Mouse (Mus musculus): ENCODE results near the gene Slc38a10.

Gene Slc38a10

DNA sequence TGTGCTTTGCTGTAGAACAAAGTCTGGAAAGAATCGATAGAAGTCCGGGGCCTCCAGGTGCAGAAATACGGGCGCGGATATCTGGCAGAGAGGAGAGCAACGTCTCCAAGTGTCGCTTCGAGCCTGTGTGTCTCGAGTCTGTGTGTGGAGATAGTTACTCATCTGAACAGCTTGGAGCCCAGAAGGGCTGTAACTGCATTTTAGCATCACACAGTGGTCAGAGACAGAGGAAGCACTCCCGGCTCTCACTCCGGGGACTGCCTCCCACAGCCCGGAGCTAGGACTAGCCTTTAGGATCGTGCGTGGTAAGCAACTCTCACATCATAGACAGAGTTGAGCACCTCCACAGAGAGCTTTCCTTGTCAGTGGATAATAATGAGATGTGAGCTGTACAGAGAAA, 22.1 kb upstream of the Slc38a10 start:
- no peak for DNase-seq

DNA sequence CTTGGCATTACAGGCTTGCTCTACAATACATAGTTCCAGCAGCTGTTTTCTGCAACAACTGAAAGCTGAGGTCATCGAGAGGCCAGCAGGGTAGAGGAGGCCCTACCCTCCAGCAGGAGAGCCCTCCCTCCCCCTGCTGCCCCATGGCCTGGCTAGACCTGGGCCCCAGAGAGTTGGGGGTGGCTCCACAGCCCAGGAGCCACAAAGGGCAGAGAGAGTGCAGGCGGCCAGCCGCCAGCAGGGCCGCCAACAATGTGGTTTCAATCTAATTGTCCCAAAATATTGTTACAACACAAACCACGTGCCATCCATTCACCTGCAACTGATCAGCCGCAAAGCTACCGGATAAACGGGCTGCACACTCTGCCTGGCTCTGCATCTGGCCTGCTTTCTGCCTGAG, 20.0 kb upstream of the Slc38a10 start:
- no peak for DNase-seq

GRCm38 (mm10) chr11:120169208-120169992, 18.3 kb upstream of the Slc38a10 start:
- peak; percentile 82 for DNase-seq

- no peak for DNase-seq
These were observed 17.4 kb upstream of the Slc38a10 start for GRCm38 (mm10) chr11:120168516-120168915.

DNA sequence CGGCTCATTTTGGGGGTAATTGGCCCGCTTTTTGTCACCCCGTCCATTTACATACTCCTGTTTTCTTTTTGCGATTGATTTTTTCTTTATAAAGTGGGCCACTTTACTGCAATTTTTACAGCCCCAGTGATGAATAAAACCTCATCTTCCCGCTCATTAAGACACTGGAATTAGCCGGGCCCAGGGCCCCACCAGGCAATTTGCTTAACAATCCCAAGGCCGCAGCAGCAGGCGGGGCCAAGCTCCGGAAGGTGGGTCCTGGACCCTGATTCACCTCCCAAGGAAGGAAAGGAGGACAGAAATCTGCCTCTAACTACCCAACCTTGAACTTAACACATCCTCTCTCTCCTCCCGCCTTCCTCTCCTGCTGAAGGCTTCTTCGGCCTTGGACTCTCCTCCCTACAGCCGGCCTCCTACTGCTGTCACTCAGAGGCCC, 16.8 kb upstream of the Slc38a10 start:
- no peak for DNase-seq

DNA sequence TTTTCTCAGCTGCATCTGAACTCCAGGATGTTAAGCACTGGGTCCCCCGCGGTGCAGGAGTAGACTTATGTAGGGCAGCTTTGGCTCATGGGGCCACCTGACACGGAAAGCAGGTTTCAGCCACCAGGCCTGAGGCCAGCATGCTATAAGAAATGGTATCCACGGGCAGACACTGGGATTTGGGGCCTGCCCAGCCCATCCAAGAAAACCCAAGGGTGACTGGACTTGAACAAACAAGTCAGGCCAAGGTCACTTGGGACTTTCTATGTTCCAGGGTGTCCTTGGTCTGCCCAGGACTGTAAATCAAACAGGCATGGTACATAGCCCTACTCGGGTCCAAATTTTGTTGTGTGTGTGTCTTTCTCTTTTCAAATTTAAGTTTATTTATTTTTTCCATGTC, 15.9 kb upstream of the Slc38a10 start:
- DNase-seq = no peak

DNA sequence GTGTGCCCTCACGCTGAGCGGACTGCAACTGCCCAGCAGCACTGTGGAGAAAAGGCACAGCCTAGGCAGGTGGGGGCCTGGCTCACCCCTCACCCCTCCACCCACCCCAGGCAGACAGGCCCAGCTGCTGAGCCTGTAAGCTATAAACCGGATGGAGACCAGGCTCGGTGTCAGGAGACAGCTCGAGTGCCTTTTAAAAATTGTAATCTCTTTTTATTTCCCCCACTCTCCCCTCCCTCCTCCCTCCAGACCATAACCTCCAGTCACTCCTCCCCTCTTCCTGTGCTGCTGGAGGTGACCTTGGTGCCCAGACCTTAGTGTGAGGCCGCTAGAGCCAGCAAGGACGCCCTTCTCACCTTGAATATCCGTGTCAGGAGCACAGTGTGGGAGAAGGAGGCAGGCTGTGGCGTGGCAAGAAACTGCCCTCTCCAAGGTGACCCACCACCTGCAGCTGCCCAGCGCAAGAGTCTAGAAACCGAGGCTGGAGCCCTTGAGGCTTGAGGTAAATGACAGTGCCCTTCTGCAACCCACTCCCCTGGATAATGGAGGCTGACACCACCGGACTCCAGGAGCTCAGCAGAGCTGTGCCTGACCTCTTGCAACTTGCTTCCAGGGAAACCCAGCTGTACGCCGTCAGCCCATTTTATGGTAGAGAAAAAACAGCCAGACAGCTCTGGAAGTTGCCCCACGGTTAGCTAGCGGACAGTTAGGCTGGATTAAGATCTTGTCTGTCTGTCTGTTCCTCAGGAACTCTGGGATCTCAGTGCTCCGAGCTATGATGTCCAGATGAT, 13.5 kb upstream of the Slc38a10 start:
- DNase-seq = no peak

- no peak for DNase-seq
These were observed 12.9 kb upstream of the Slc38a10 start for GRCm38 (mm10) chr11:120164028-120164427.

GRCm38 (mm10) chr11:120163207-120163606, 12.1 kb upstream of the Slc38a10 start:
- DNase-seq = no peak

GRCm38 (mm10) chr11:120161245-120161644, 10.1 kb upstream of the Slc38a10 start:
- no peak for DNase-seq

- DNase-seq = no peak
These were observed 9.3 kb upstream of the Slc38a10 start for GRCm38 (mm10) chr11:120160478-120160877.

DNA sequence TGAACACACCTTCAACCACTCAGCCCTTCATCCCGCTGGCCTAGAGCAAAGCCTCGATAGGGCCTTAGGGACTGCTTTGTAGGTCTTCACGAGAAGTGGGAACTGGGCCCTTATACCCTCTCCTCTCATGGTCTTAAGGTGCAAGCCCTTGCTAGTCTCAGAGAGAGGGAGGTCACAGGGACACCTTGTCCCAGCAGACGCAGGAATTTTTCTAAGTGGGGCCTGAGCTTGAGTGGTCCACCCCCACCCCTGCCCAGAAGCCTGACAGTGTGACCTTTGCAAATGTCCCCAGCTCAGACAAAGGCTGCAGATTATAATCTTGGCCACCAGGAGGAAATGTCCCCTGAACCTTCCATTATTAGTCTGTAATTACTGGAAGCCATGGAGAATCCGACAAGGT, 8.5 kb upstream of the Slc38a10 start:
- no peak for DNase-seq

GRCm38 (mm10) chr11:120158828-120159227, 7.7 kb upstream of the Slc38a10 start:
- no peak for DNase-seq

DNA sequence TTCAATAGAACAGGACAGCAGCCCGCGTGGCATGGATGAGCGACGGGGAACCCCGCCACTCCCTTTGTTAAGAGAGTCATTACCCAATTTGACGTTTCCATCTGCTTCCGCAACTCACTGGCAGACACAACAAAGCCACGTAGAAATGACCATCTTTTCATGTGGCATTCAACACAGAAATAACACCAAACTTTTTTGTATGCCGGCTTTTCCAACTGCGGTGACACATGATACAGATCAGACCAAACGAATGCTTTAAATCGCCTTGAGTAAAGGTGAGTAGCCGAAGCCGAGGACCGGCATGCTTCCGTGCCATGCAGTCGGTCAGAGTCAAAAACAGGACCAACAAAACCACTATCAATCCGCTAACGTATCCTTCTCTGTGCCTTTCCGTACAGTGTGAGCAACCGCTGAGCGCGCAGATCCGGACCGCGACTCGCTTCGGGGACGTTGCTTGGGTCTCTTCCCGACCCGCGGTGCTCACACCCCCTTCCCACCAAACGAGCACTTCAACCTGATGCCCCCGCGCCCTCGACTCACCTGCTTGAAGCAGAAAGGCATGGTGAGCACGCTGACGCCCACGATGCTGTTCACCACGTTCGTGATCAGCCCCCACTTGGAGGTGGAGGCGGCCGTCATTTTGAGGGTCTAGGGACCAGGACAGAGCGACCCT, 570 bp downstream of the Slc38a10 start:
- DNase-seq = no peak

DNA sequence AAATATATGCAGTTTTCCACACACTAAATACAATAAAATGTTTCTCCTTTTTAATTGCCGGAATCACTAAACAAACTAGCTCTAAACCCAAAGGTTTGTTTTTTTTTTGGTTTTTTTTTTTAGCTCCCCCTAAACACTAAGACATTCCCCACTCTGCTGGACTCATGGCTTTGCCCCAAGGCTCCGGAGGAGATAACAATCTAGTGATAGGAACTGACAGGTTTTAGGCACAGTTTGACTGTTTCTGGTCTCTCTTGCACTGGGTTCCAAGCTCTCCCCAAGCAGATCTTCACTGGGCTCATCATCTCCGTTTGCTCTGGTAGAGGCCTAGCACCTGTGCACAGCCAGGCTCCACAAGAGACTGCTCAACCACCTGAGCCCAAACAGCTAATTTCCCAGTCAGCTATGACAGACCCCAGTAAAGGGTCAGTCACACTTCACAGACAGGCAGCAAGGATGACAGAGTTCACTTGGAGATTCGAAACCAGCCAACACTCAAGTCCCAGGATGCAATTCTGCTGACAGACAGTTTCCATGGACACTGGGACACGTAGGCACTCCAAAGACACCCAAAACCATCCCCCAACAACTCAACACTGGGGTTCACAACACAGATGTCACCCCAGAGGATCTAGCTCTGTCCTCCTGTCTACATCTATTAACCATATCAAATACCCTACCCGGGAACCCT, 1.5 kb downstream of the Slc38a10 start:
- peak; percentile 35 for DNase-seq

GRCm38 (mm10) chr11:120148201-120148855, 2.8 kb downstream of the Slc38a10 start:
- no peak for DNase-seq

- no peak for DNase-seq
These were observed 7.2 kb downstream of the Slc38a10 start for GRCm38 (mm10) chr11:120143708-120144497.

- peak; percentile 87 for DNase-seq
These were observed 8.5 kb downstream of the Slc38a10 start for GRCm38 (mm10) chr11:120142601-120143051.

- no peak for DNase-seq
These were observed 10.9 kb downstream of the Slc38a10 start for GRCm38 (mm10) chr11:120140255-120140654.

- peak; percentile 37 for DNase-seq
These were observed 11.8 kb downstream of the Slc38a10 start for GRCm38 (mm10) chr11:120139309-120139731.

DNA sequence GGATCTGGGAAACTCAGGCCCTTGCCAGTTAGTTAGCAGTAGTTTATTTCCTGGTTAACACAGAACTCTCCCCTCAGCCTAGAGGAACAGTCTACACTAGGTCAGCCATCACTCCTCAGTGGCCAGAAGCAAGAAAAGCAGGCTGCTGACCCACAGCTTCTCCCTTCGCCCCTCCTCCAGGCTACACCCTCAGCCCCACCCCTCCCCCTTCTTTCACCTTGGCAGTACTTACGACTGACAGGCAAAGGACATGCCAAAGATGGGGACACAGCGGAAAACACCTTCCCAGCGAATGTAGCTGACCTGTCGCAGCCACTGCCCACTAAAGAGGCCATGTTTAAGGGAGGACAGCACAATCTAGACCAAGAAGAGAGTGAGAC, 13.5 kb downstream of the Slc38a10 start:
- no peak for DNase-seq

Measured in layer of hippocampus, adult 9-11 months (tissue).